Mouse (Mus musculus) liver, adult (tissue): ENCODE data around the gene Kif26a.

Experiments
- GATA4 ChIP-seq: IDR thresholded peaks from 2 replicates; pipeline ENCODE4 v1.6.1; 2014; ENCODE audit warnings: mild to moderate bottlenecking, low read length; ENCODE audit not compliant: insufficient replicate concordance

Kif26a gene

DNA sequence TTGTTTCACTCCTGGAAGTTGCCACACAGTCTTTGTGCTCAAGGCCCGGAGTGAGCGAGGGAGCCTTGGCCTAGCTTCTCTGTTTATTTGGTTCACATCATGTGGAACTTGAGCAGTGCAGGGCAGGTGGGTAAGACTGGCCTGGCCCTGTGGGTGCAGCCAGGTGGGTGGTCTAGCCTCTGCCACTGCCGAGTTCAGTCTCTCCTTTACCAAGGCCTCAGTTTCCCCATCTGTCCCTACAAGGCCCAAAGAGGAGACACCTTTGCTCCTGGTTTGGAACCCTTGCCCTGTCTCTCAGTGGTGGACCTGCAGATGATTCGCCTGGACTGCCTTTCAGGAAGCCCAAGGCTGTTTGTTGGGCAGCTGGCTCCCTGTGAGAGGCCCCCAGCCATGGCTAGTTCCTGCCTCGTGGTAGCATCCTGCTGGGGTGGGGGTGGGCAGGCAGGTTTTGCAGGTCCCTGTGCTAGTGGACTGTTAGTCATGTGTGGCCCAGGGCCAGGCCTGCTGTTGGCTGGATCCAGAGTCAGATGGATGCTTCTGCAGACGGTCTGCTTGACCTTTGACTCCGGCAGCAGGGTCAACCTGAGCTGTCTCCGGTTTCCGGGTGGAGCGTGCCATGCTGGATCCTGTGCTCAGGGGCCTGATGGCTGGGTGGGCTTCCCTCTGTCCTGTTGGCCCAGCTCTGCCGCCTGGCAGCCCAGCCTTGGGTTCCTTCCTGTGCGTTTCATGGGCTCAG, 5.4 kb downstream of the Kif26a start:
- TF ChIP-seq GATA4 = peak; percentile 67; the same call in 1 of the 2 replicates

DNA sequence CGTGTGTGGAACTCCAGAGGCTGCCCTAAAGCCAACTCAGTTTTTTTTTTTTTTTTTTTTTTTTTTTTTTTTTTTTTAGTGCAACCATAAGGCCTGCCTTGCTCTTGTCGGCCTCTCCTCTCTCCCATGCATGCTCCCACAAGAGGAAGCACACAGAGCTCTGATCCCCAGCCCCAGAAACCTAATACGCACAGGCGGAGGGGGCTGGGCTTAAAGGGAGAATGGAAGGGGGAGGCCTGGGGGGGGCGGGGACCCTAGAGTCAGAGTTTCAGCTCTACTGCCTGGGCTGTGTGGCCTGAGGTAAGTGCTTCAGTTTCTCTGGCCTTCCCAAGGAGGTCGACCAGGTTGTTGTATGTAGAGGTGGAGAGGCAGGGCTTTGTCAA, 6.0 kb downstream of the Kif26a start:
- TF ChIP-seq GATA4 = no peak

DNA sequence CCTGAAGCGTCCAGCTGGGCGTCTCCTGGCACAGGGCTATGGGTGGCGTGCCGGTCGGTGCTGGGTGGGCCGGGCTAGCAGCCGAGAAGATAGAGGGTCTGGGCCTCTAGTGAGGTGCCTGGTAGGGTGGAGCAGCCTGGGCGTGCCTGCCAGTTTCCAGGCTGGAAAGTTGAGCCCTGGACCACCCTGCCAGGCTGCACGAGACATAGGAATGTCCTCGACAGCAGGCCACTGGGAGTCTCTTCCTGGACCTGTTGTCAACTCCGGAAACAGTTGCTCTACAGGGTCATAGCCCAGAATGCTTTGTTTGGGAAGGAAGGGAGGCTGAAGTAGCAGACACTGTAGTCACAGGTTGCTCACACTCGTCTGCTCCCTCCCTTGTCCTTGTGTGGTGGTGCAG, 7.6 kb downstream of the Kif26a start:
- TF ChIP-seq GATA4 = no peak

DNA sequence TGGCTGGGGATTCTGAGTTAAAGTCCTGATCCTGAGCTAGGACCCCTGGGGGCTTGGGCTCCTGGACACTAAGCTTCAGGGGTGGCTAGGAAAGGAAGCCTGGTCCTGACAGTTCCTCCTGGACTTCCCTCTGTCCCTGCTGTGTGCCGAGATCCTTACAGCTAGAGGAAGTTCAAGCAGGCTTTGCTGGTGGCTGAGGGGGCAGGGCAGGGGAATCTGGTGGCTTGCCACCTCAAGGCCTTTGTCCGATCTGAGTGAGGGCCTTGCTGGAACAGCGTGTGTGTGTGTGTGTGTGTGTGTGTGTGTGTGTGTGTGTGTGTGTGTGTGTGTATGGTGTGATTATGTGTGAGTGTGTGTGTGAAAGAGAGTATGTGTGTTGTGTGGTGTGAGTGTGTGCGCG, 8.5 kb downstream of the Kif26a start:
- TF ChIP-seq GATA4 = no peak

DNA sequence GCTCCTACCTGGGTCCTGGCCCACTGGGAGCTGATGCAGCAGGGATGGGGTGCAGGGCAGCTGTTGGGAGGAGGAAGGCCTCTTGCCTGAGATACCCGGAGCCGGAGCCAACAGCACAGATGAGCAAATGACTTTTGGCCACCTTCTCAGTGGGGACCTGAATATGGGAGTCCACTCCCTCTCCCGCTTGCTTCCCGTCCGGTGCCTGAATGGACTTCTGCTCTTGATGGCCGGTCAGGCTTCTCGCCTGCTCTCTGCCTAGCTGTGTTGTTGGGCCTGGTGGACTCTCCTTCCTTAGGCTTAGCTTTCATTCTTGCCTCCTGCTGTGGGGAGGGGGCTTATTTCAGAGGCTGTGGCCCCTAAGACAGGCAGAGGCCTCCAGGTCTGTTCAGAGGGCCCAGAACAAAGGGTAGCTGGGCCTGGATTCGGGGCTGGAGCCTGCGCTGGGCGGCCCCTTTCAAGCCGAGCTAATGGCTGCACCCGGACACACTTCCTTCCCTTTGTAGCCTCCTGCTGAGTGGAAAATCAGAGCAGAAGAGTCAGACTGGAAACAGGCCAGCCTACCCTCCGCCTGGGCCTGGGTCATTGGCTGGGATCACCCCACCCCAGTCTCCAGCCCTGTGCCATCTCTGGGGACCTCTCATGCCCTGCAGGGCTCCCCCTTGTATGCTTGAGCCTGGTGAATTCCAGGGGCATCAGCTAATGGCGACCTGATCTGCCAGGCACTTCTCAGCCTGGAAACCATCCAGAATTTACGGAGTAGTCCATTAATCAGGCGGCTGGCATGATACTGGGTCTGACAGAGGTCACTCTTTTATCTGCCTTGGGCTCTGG, 9.4 kb downstream of the Kif26a start:
- 0 out of 2 replicates have a peak, but pooled peaks have one; percentile 34 for TF ChIP-seq GATA4

DNA sequence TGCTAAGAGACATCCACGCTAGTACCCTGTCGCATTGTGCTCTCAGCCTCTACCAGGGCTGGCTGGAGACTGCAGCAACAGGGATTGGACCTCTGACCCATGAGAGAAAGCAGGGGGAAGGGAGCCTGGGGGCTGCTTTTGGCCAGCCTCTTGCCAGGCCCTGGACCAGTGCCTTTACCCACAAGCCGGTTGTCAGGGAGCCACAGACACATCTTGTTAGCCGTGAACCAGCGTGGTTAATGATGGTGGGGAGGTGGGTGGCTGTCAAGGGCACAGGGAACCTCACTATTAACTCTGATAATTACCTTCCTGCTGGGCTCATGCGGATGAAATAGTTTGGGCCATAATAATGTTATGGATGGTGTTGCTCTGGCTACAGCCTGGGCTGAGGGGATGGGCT, 10.8 kb downstream of the Kif26a start:
- no peak for TF ChIP-seq GATA4

DNA sequence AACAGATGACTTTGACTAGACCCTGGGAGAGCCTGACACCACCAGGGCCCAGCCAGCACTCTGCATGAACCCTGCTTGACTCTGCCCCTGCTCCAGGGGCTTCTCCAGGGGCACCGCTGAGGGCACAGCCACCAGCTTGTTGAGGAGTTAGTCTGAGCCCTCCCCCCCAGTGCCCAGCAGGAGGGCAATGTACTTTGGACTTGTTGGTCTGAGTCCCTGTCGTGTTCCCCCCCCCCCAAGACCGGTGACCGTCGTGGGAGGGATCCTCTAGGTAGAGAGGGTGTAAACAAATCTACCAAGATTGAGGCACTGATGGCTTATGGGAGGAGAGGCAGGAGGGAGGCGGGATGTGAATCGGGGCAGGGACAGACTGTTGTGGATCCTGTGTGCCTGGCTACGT, 12.2 kb downstream of the Kif26a start:
- no peak for TF ChIP-seq GATA4

DNA sequence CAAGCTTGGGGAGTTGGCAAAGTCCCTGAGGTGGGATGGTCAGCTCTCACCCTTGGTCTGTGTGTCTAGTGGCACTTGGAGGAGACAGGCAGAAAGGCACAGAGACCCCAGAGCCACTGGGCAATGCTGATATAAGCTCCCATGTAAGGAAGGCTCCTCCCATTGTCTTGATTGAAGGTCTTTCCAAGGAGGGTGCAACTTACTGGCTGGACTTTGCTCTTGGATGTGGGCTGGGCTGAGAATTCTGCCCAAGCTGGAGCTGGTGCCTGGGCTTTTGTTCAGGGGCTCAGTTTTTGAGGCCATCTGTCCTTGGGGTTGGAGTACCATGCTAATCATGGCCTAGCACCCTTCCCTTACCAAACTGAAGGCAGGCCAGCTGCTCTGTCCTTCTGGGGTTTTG, 12.8 kb downstream of the Kif26a start:
- TF ChIP-seq GATA4 = no peak

DNA sequence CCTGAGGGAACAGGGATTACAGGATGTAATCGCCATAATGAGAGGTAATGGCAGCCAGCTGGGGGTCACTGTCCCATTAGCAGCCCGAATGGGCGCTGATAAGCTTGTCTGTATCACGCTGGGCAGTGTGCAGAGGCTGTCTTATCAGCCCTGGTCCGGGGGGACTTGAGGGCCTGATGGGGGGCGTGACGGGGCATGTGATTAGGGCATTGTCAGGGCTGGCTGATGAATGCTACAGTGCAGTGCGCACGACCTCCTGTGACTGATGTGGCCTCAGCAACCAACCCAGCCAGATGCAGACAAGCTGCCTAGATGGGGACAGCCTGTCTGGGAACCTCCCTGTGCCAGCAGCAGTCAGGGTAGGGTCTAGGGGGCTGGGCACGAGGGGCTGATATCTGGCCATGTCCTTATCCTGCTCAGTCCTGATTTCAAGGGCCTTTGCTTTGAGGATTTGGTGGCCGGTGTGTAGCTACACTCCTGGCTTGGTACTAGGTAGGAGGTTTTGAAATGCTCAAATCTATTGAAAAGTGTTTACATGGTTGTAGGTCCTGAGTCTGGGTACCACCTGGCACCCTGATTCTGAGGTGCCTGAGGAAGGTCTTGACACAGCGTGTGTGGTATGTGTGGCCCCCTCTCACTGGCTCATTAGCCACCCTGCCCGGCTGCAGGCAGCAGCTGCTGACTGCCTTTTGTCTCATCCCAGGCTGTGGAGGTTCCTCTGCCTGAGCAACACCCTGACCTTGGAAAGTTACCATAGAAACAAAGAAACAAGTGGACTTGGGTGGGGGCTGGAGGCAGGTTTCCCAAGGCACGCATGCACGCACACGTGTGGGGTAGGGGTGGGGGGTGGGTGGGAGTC, 18.2 kb downstream of the Kif26a start:
- no peak; the same call in 1 of the 2 replicates for TF ChIP-seq GATA4

DNA sequence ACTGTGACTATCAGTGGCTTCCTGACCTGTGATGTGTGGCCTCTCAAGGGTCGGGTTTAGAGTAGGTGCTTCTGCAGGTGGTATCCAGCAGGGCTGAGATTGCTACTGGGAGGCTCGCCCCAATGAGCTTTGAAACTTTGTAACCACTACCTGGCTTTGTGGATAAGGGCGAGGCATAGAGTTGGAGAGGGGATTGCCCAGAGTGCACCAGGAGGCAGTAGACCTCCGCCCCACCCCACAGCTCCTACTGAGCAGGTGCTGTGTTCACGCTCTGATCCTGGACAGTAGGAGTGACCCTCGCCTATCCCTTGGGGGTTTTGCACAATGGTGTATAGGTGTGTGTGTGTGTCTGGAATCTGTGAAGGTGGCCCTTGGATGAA, 18.8 kb downstream of the Kif26a start:
- no peak for TF ChIP-seq GATA4

DNA sequence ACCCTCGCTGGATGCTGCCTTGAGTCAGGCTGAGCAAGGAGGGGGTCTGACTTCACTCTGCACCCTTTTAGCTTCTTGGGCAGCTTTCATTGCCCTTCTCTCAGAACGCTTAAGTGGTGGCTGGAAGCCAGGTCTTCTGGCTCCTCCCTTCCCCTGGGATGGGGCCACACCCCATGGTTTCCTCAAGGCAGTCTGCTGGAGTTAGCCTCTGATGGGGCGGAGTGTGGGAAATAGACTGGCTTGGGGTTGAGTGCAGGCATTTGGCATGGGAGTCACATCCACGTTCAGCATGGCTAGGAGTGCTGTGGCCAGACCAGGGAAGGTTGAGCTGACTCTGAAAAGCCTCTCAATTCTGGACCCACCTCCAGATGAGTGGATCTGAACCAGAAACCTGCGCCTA, 23.2 kb downstream of the Kif26a start:
- TF ChIP-seq GATA4 = no peak

DNA sequence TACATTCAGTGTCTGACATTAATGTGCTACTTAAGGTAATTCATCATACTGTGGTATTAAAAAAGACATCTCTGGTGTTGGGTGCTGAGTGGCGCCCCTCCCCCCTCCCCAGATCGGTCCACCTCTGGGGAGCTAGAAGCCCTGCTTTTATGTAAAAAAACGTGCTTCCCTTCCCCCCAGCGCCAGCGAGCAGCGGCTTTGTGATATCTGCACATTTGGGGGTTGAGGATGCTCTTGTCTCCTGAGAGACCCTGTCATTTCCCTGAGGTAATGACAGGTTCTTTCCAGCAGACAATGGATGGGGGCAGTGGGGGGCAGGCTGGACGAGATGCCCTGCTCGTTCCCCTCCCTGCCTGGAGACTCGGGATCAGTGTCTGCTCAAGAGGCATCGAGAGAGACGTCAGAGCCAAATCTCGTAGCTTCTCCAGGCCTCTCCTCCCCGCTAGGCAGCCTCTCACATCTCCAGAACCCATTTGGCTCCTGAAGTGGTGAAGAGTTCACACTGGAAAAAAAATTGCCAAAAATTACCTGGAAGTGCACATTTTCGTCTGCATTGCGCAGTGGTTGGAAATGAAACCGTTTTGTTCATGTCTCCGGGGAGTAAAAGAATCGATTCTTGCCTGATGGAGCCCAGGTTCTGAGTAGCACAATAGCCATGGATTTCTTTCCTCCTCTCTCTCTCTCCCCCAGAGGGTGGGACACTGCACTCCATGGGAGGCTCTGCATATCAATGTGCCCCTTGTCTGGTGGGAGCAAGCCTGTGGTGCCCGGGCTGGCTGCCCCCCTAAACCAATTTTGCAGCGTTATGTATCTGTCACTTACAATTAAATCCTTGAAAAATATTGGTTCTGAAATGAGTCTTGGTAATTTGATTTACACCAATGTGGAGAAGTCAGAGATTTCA, 24.9 kb downstream of the Kif26a start:
- no peak for TF ChIP-seq GATA4

DNA sequence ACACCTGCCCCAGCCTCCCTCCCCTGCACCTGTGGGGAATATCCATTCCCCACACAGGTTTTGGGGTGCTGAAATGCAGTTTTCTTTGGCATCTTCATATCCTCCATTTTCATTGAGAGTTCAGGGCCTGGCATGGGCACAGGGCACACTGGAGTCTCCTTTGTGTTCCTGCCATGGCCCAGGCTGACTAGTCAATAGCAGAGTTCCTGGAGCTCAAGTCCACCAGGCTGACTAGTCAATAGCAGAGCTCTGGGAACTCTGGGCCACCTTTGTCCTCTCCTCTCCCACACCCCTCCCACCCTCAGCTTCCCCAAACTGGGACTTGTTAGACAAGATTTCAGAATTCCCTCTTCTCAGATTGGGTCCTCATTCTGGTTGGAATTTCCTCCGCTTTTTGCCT, 25.6 kb downstream of the Kif26a start:
- TF ChIP-seq GATA4 = no peak

DNA sequence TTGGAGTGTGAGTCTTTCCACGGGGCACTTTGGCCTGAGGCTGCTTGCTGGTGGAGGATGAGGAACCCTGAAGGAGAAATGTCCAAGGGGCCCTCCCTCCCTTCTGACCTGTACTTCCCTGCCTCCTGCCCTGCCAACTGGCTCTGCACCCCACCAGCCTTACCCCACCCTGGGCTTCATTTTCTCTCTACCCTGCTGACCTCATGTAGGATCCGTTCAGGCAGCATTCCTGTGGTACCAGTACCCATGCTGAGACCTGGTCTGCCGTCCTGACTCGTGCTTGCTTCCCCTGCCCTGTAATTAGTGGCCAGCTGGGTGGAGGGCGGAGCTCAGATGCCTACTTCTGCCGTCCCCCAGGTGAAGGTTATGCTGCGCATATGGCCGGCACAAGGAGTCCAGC, 26.2 kb downstream of the Kif26a start:
- TF ChIP-seq GATA4 = no peak

DNA sequence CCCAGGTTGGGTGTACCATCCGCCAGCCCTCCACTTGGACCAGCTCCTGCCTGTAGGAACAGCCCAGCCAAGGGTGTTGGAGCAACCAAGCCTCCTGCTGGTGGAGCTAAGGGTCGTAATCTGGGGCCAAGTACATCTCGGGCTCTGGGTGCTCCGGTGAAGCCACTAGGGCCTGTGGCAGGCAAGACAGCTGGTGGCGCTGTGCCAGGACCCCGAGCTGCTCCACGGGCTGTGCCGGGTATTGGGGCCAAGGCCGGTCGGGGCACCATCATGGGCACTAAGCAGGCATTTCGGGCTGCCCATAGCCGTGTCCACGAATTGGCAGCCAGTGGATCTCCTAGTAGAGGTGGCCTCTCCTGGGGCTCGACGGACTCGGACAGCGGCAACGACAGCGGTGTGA, 31.7 kb downstream of the Kif26a start:
- TF ChIP-seq GATA4 = no peak
